Mouse (Mus musculus) right cerebral cortex, adult 18-20 months (tissue): ENCODE measurements around the gene Esm1.
"Not testable (repeated sequence)": the region's sequence is repeated elsewhere in the genome, so short reads cannot be mapped to it uniquely, and the experiment has no call there.

Experiments
- DNase-seq: peaks from one replicate; pipeline ENCODE4 v3.0.0; 2022; ENCODE audit warnings: mixed read lengths

The Esm1 gene

GRCm38 (mm10) chr13:113227666-113228463 is 18.4 kb downstream of the Esm1 start:
- DNase-seq = no peak

- no peak for DNase-seq
Measured at GRCm38 (mm10) chr13:113242129-113242528, 32.7 kb downstream of the Esm1 start.

GRCm38 (mm10) chr13:113245025-113245424 is 35.6 kb downstream of the Esm1 start:
- no peak for DNase-seq

- DNase-seq = not testable (repeated sequence)
Measured at GRCm38 (mm10) chr13:113252580-113252979, 43.1 kb downstream of the Esm1 start.

GRCm38 (mm10) chr13:113256766-113257165 is 47.3 kb downstream of the Esm1 start:
- no peak for DNase-seq

- DNase-seq = no peak
Measured at GRCm38 (mm10) chr13:113257190-113257589, 47.7 kb downstream of the Esm1 start.

GRCm38 (mm10) chr13:113259237-113259636 is 49.8 kb downstream of the Esm1 start:
- no peak for DNase-seq

GRCm38 (mm10) chr13:113262822-113263221 is 53.4 kb downstream of the Esm1 start:
- peak; percentile 32 for DNase-seq

- DNase-seq = peak; percentile 33
Measured at GRCm38 (mm10) chr13:113265257-113265656, 55.8 kb downstream of the Esm1 start.

GRCm38 (mm10) chr13:113266495-113266951 is 57.1 kb downstream of the Esm1 start:
- peak; percentile 62 for DNase-seq

GRCm38 (mm10) chr13:113267204-113267603 is 57.7 kb downstream of the Esm1 start:
- no peak for DNase-seq
